Mouse (Mus musculus): ENCODE measurements around the gene Gm28539. TPM values are rescaled to one million over a fixed set of nuclear protein-coding genes. Genes with fewer than 3 reads are reported as not detected.

Gene Gm28539
- polyA plus RNA-seq (2015; fragmentation: Nextera tagmentation; extraction: Ambion mirVana) = 0.17 and 0.28 TPM in 2 replicates

DNA sequence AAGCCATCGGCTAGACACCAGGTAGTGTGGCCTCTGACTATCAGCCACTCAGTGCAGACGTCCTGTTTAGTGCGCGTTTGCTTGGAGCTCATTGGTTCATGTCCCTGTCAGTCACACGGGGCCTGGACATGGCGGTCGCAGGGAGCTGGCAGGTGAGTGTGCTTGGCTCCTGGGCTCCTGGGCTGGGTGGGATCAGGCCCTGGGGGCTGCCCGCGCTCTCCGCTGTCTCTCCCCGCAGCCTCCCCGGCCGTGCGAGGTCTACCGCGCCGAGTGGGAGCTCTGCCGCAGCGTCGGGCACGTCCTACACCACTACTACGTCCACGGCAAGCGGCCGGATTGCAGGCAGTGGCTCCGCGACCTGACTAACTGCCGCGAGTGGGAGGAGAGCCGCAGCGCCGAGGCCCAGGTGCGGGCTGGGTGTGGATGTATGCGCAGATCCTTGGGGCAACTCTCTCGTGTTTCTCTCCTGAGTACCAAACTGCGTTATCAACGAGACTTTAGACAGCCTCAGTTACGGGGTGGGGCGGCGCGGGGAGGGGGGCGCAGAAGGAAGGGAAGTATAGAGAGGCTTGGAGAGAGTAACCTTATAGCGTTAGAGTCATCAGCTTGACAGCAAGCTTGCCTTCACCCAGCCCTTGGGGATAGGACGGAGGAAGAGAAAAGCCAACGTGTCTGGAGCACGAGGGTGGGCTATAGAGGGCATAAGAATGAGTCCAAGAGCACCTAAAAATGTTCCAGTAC is at the start of gene Gm28539, which contains the start of gene 2510002D24Rik:
TSS of gene Gm28539 (plus strand) at position 117 of the 741 bp plus-strand sequence.
TSS of gene 2510002D24Rik (plus strand) at position 111 of the 741 bp plus-strand sequence.
- no peaks in the 10 kb centered on the region for H3K27me3 ChIP-seq (replicated peaks)
- H3K4me2 ChIP-seq = peak within 1 kb of the TSS; percentile 76
- peaks cover 14% of the 10 kb centered on the region for H3K4me1 ChIP-seq
- peak within 1 kb of the TSS; percentile 82 for H3K27ac ChIP-seq
- H3K9me3 ChIP-seq = no peaks in the 10 kb centered on the region
- peak within 1 kb of the TSS; percentile 74 for H3K4me3 ChIP-seq
- peak; percentile 99 for ATAC-seq (replicated peaks)
- peak within 1 kb of the TSS; percentile 80 for H3K9ac ChIP-seq
- H3K36me3 ChIP-seq (replicated peaks) = peaks cover 10% of the 10 kb centered on the region
- under 1% methylated on average over 44 of the region's 46 CpGs for WGBS

DNA sequence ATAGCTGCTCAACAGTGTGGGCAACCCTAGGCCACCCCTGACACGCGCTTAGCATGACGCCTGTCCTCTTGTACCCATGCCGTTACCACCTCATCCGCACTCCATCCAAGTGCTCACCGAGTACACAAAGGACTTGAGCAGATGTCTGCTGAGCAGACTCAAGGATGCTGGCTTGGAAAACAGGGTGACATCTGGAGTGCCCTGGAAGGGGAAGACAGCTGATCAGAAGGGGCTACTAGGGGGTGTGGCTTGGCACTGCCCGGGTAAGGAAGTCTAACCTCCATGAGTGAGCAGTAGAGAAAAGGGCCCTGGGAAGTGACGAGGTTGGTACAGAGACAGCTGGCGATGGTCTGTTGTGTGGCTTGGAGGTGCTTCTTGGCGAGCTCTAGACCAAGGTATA is 49.7 kb upstream of the Gm28539 start:
- no peak overlapping the region for H3K4me3 ChIP-seq
- no peaks in the 10 kb centered on the region for H3K4me1 ChIP-seq
- H3K27ac ChIP-seq = no peak overlapping the region
- no peaks in the 10 kb centered on the region for H3K27me3 ChIP-seq (replicated peaks)
- H3K9ac ChIP-seq = no peak overlapping the region
- no peak overlapping the region for H3K4me2 ChIP-seq
- 92% methylated on average over 10 of the region's 10 CpGs for WGBS
- no peaks in the 10 kb centered on the region for H3K36me3 ChIP-seq (replicated peaks)
- H3K9me3 ChIP-seq = no peaks in the 10 kb centered on the region
- ATAC-seq (replicated peaks) = no peak

DNA sequence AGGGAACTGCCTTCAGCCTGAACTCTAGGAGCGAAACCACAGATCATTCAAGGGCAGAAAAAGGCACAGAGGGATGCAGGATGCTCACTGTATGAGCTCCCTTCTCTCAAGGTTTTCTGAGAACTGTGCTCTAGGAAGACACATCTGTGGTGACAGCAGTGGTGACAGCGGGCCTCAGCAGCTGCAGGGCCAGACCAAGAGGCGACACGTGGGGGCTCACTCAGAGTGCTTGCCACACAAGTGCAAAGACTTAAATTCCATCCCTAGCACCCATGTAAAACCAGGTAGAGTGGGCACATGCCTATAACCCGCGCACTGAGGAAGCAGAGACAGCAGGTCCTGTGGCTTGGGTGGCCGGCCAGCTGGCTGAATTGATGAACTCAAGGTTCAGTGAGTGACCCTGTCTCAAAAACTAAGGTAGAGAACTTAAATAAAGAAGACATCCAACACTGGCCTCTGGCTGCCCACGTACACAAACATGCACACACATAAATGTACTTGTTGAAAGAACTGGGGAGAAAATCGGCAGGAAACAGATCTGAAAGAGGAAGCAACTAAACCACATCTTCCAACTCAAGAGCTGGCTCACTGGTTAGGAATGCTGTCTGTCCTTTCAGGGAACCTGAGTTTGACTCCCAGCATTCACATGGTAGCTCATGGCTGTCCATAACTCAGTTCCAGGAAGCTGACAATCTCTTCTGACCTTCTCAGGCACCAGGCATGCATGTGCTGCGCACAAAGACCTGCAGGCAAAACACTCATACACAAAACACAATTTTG is 47.6 kb upstream of the Gm28539 start:
- Histone ChIP-seq H3K36me3 (replicated peaks) (no peaks in the 10 kb centered on the region), H3K4me3 (no peak overlapping the region), H3K27ac (no peak overlapping the region), H3K9ac (no peak overlapping the region), H3K4me2 (no peak overlapping the region), H3K27me3 (replicated peaks) (no peaks in the 10 kb centered on the region), H3K4me1 (no peaks in the 10 kb centered on the region), H3K9me3 (no peaks in the 10 kb centered on the region)
- no peak for ATAC-seq (replicated peaks)
- 94% methylated on average over 10 of the region's 10 CpGs for WGBS

DNA sequence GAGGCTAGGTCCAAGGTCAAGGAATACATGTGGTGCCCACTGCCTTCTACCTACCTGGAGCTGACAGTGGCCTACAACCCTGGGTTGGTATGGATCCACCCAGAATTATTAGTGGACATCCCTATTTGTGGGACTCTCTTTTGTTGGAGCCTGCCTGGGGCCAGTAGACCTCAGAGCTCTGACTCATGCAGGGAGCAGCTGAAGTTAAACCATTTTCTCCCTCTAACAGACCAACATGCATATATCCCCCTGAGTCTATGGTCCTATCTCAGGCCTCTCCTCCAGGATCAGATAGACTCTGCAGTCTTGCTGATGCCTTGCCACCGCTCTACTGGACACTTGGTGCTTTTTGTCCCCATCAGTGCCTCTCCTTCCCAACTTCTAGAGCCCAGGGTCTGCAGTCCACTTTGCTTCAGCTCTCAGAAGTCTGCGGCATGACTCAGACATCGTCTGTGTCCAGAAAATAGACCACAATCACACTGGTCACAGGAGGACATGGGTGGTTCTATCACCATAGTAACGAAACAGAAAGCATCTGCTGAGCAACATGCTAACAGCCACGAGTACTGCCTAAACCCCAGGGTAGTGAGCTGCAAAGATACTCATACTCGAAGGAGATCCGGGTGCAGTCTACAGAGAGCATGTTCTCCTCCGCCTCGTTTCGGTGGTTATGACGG is 41.0 kb upstream of the Gm28539 start:
- Histone ChIP-seq H3K4me1 (no peaks in the 10 kb centered on the region), H3K4me2 (no peak overlapping the region), H3K36me3 (replicated peaks) (no peaks in the 10 kb centered on the region), H3K9me3 (no peaks in the 10 kb centered on the region), H3K9ac (no peak overlapping the region), H3K27ac (no peak overlapping the region), H3K27me3 (replicated peaks) (no peaks in the 10 kb centered on the region), H3K4me3 (no peak overlapping the region)
- 88% methylated on average over 11 of the region's 11 CpGs for WGBS
- no peak for ATAC-seq (replicated peaks)

DNA sequence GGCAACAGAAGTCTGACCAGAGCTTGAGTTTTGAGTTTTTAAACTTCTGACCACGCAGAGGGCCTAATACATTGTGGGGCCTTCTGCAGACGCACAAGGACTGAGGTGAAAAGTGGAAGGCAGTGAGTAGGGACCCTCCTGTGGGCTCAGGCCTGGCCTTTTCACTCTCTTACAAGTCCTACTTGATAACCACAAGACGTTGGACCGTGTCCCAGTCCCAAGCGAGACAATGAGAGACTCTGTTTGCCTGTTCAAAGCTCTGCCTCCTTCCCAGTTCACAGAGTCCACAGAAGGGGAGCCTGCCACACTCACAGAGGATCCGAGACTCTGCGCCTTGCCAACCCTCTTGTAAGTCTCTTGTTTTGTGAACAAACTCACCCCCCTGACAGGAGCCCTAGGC is 39.7 kb upstream of the Gm28539 start:
- Histone ChIP-seq H3K27me3 (replicated peaks) (no peaks in the 10 kb centered on the region), H3K36me3 (replicated peaks) (no peaks in the 10 kb centered on the region), H3K9me3 (no peaks in the 10 kb centered on the region), H3K9ac (no peak overlapping the region), H3K27ac (no peak overlapping the region), H3K4me2 (no peak overlapping the region), H3K4me1 (no peaks in the 10 kb centered on the region), H3K4me3 (no peak overlapping the region)
- no peak for ATAC-seq (replicated peaks)
- WGBS = 87% methylated on average over 7 of the region's 7 CpGs

DNA sequence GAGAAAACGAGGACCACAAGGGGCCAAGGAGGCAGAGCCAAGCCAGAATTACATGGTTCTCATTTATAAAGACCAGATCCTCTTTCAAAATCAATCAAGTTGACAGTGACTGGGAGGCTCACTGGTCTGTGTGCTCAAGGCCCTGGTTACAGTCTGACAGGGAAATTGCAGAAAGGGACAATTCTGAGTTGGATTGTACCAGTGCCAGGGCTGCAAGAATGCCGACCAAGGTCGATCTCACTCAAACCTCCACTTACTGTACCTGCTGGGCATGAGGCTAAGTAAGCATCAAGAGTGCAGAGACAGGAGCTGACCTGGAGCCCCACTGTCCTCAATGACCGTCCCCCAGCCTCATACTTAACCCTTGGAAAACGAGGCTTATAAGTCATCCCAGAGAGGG is 38.2 kb upstream of the Gm28539 start:
- H3K4me2 ChIP-seq = no peak overlapping the region
- no peak overlapping the region for H3K9ac ChIP-seq
- no peaks in the 10 kb centered on the region for H3K27me3 ChIP-seq (replicated peaks)
- H3K36me3 ChIP-seq (replicated peaks) = no peaks in the 10 kb centered on the region
- H3K27ac ChIP-seq = no peak overlapping the region
- WGBS = 94% methylated on average over 5 of the region's 5 CpGs
- no peak overlapping the region for H3K4me3 ChIP-seq
- no peaks in the 10 kb centered on the region for H3K4me1 ChIP-seq
- ATAC-seq (replicated peaks) = no peak
- H3K9me3 ChIP-seq = no peaks in the 10 kb centered on the region

DNA sequence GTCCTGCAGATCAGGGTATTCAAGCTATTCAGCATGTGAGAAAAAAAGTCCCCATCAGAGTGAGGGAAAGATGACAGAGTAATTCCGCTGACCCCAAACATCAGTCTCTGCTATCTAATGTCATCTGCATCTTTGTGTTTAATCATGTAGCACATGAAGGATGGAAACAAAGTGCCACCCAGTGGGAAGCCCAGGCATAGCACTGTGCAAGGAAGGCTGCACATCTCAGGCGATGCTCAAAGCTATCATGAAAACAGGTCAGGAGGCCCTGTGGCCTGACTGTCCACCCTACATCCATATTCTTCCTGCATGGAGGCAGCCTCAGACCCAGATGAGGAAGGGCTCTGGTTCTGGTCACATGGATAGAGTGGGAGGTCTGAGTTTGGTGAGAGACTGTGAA is 37.5 kb upstream of the Gm28539 start:
- no peaks in the 10 kb centered on the region for H3K36me3 ChIP-seq (replicated peaks)
- H3K27ac ChIP-seq = no peak overlapping the region
- no peaks in the 10 kb centered on the region for H3K4me1 ChIP-seq
- ATAC-seq (replicated peaks) = 0 out of 2 replicates have a peak, but pooled peaks have one; percentile 60
- H3K27me3 ChIP-seq (replicated peaks) = no peaks in the 10 kb centered on the region
- H3K4me2 ChIP-seq = no peak overlapping the region
- H3K9ac ChIP-seq = no peak overlapping the region
- H3K9me3 ChIP-seq = no peaks in the 10 kb centered on the region
- WGBS = 64% methylated on average over 2 of the region's 2 CpGs
- no peak overlapping the region for H3K4me3 ChIP-seq

DNA sequence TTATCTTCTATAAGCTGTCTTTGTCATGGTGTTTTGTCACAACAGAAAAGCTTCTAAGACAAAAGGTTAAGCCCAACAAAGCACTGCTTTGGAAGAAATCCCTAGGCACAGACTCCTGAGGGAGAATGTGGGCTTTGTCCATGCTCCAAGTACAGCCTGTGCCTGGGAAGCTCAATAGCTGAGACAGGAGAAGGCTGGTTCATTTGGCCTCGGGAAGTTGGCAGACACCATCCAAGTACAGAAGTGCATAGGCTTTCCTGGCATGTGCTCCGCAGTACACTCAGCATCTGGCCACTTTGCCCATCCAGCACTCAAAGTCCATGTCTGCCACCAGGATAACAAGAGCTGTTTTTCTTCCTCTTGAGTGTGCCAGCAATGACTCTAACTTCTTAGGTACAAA is 30.6 kb upstream of the Gm28539 start:
- Histone ChIP-seq H3K27me3 (replicated peaks) (no peaks in the 10 kb centered on the region), H3K4me2 (no peak overlapping the region), H3K36me3 (replicated peaks) (no peaks in the 10 kb centered on the region), H3K27ac (no peak overlapping the region), H3K4me3 (no peak overlapping the region), H3K9ac (no peak overlapping the region), H3K9me3 (no peaks in the 10 kb centered on the region), H3K4me1 (no peaks in the 10 kb centered on the region)
- WGBS = 92% methylated on average over 2 of the region's 2 CpGs
- ATAC-seq (replicated peaks) = no peak

DNA sequence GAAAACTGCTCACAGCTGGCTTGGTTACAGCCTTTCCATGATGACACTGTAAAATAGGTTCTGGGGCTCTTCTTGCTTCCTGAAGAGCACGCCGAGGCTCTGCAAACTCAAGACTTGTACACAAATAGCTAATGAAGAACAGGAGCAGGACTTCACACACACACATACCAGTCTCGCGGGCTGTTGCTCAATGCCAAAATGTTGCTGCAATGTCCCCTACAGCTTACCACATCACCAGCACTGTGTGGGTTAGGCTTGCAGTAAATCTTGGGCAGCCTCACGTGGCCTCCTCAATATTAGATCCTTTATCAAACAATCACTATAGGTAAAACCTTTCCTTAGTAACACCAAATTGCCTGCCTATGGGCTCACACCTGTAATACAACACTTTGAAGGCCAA is 27.4 kb upstream of the Gm28539 start:
- Histone ChIP-seq H3K9me3 (no peaks in the 10 kb centered on the region), H3K4me1 (peaks cover 12% of the 10 kb centered on the region), H3K9ac (no peak overlapping the region), H3K27me3 (replicated peaks) (no peaks in the 10 kb centered on the region), H3K27ac (no peak overlapping the region), H3K4me2 (no peak overlapping the region), H3K4me3 (no peak overlapping the region), H3K36me3 (replicated peaks) (no peaks in the 10 kb centered on the region)
- 96% methylated on average over 5 of the region's 5 CpGs for WGBS
- no peak for ATAC-seq (replicated peaks)

DNA sequence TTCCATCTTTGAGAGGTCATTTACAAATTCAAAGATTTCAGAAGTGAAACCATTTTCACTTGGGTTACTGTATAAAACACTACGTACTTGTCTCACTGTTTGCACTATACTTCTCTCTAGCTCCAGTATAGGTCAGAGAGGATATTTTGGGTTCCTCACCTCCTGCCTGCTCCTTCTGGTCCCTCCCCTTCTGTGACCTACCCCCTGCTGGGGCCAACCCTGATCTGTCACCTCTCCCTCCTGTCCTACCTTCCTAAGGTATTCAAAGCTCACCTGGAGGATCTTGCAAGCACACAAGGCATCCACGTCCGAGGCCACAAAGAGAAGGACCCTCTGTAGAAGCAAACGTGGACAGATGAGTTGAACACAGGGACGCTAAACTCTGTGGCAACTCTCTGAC is 25.4 kb upstream of the Gm28539 start:
- no peak for ATAC-seq (replicated peaks)
- peaks cover 9% of the 10 kb centered on the region; the same call in 1 of the 2 replicates for H3K36me3 ChIP-seq (replicated peaks)
- H3K9ac ChIP-seq = no peak overlapping the region; the same call in 1 of the 2 replicates
- H3K27ac ChIP-seq = no peak overlapping the region
- H3K27me3 ChIP-seq (replicated peaks) = no peaks in the 10 kb centered on the region
- H3K9me3 ChIP-seq = no peaks in the 10 kb centered on the region
- WGBS = 10% methylated on average over 5 of the region's 5 CpGs
- peak overlapping the region; percentile 97 for H3K4me3 ChIP-seq
- H3K4me1 ChIP-seq = peaks cover 12% of the 10 kb centered on the region
- peak overlapping the region; percentile 83 for H3K4me2 ChIP-seq

DNA sequence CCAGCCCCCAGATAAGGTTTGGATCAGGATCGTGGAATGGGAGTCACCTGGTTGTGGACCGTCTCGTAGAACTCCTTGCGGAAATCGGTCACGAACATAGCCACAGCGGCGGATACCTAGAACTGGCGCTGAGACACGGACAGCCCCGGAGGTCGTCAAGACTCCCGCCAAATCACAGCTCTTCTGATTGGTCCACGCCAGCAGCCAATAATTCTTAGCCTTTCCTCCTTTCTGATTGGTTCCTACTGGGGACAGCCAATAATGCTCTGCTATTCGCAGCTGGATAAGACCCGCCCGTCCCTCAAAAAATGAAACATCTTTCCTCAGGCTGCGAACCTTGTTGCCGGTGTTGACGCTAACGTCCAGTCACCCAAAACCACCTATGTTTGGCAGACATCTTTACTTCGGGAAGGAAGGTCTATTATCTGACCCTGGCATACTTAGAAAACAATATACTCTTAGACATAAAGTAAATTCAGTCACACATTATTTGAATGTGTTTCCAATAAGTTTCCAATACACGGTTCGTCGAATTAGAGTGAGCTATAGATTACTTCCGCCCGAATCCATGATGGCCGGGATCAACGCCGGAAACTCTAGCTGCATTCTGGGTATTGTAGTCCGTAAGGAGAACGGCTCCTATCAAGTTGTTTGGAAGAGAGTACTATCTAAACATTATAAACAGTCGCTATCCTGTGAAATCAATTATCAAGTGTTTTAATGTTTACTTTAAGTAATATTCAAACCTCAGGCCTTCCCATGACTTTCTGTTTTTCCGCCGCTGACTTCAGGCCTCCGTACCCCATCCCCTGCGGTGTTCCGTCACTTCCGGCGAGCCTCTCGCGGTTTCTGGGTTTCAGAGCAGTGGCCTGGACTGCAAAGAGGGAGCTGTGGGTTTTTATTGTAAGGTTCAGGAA is 24.7 kb upstream of the Gm28539 start, which contains the start of the genes Ufd1 and Cdc45:
TSS of gene Ufd1 (plus strand) at position 312 of the 917 bp plus-strand sequence.
TSS of gene Cdc45 (minus strand) at position 520 of the 917 bp plus-strand sequence.
- Histone ChIP-seq H3K36me3 (replicated peaks) (peaks cover 14% of the 10 kb centered on the region), H3K4me2 (peak within 1 kb of the TSS; percentile 83), H3K9ac (peak within 1 kb of the TSS; percentile 82), H3K27ac (peak within 1 kb of the TSS; percentile 79), H3K4me1 (peaks cover 12% of the 10 kb centered on the region), H3K9me3 (no peaks in the 10 kb centered on the region), H3K27me3 (replicated peaks) (no peaks in the 10 kb centered on the region), H3K4me3 (peak within 1 kb of the TSS; percentile 97)
- WGBS = under 1% methylated on average over 42 of the region's 42 CpGs
- peak; percentile 97 for ATAC-seq (replicated peaks)
